Mouse (Mus musculus) megakaryocyte, embryonic 14.5 days (primary cell): ENCODE results near the gene Cobl. TPM values are rescaled to one million over a fixed set of nuclear protein-coding genes. Genes with fewer than 3 reads are reported as not detected.

Experiments
- H3K27me3 ChIP-seq: replicated peaks from 2 replicates; pipeline ENCODE3; 2012; ENCODE audit warnings: inconsistent platforms
- H3K36me3 ChIP-seq: replicated peaks from 2 replicates; pipeline ENCODE3; 2012; ENCODE audit warnings: low read length, inconsistent platforms, mixed read lengths
- H3K4me1 ChIP-seq: 2 replicates; pipeline ENCODE4 v1.6.1; 2012; ENCODE audit warnings: inconsistent platforms
- H3K4me3 ChIP-seq: replicated peaks from 2 replicates; pipeline ENCODE3; 2012; ENCODE audit warnings: moderate library complexity, mild to moderate bottlenecking, inconsistent platforms
- H3K9me3 ChIP-seq: 2 replicates; pipeline ENCODE4 v1.6.1; 2012; ENCODE audit warnings: inconsistent platforms
- FLI1 ChIP-seq: IDR thresholded peaks from 2 replicates; pipeline ENCODE4 v1.6.1; 2012; ENCODE audit warnings: low read length, inconsistent platforms, mixed read lengths
- GATA1 ChIP-seq: IDR thresholded peaks from 3 replicates; pipeline ENCODE4 v1.6.1; 2012; ENCODE audit warnings: mixed read lengths, low read length, inconsistent platforms, borderline replicate concordance
- polyA plus RNA-seq: library from polyadenylated mRNA; stranded (reverse); fragments of >175 nt; gene quantifications from 2 replicates; pipeline ENCODE4 v1.2.3, GENCODE M21; 2012; ENCODE audit warnings: low replicate concordance; ENCODE audit not compliant: insufficient read depth

Gene Cobl
- polyA plus RNA-seq, 1 experiment, result not detected

- no peak for TF ChIP-seq GATA1
- no peak for TF ChIP-seq FLI1
- H3K36me3 ChIP-seq, result no peaks in the 10 kb centered on the region
- no peak overlapping the region for H3K4me3 ChIP-seq
- H3K9me3 ChIP-seq, result no peaks in the 10 kb centered on the region
- no peaks in the 10 kb centered on the region for H3K4me1 ChIP-seq
- no peaks in the 10 kb centered on the region for H3K27me3 ChIP-seq
These were observed 259.3 kb downstream of the Cobl start for GRCm38 (mm10) chr11:12205201-12206161.

- no peaks in the 10 kb centered on the region for H3K36me3 ChIP-seq
- H3K4me3 ChIP-seq, result no peak overlapping the region
- H3K4me1 ChIP-seq, result no peaks in the 10 kb centered on the region
- H3K27me3 ChIP-seq, result no peaks in the 10 kb centered on the region
- no peaks in the 10 kb centered on the region for H3K9me3 ChIP-seq
- no peak for TF ChIP-seq FLI1
- no peak for TF ChIP-seq GATA1
These were observed 265.3 kb downstream of the Cobl start for GRCm38 (mm10) chr11:12199441-12199840.

GRCm38 (mm10) chr11:12198700-12199349, 265.9 kb downstream of the Cobl start:
- Histone ChIP-seq H3K4me3 (no peak overlapping the region), H3K27me3 (no peaks in the 10 kb centered on the region), H3K36me3 (no peaks in the 10 kb centered on the region), H3K4me1 (no peaks in the 10 kb centered on the region), H3K9me3 (no peaks in the 10 kb centered on the region)
- TF ChIP-seq FLI1 (no peak), GATA1 (no peak)

- Histone ChIP-seq H3K4me1 (no peaks in the 10 kb centered on the region), H3K36me3 (no peaks in the 10 kb centered on the region), H3K9me3 (no peaks in the 10 kb centered on the region), H3K27me3 (no peaks in the 10 kb centered on the region), H3K4me3 (no peak overlapping the region)
- no peak for TF ChIP-seq GATA1
These were observed 266.7 kb downstream of the Cobl start for GRCm38 (mm10) chr11:12198017-12198416.

GRCm38 (mm10) chr11:12197542-12197941, 267.2 kb downstream of the Cobl start:
- TF ChIP-seq GATA1, result no peak
- TF ChIP-seq FLI1, result no peak

GRCm38 (mm10) chr11:12195390-12195789, 269.4 kb downstream of the Cobl start:
- TF ChIP-seq GATA1 (no peak), FLI1 (no peak)
- Histone ChIP-seq H3K9me3 (no peaks in the 10 kb centered on the region), H3K4me3 (no peak overlapping the region), H3K36me3 (no peaks in the 10 kb centered on the region), H3K4me1 (no peaks in the 10 kb centered on the region), H3K27me3 (no peaks in the 10 kb centered on the region)

More at GRCm38 (mm10) chr11:12197542-12197941, 267.2 kb downstream of the Cobl start:
- H3K4me1 ChIP-seq, result no peaks in the 10 kb centered on the region
- H3K36me3 ChIP-seq, result no peaks in the 10 kb centered on the region
- no peaks in the 10 kb centered on the region for H3K9me3 ChIP-seq
- no peaks in the 10 kb centered on the region for H3K27me3 ChIP-seq
- H3K4me3 ChIP-seq, result no peak overlapping the region

GRCm38 (mm10) chr11:12193369-12193768, 271.4 kb downstream of the Cobl start:
- no peaks in the 10 kb centered on the region for H3K36me3 ChIP-seq
- no peaks in the 10 kb centered on the region for H3K27me3 ChIP-seq
- TF ChIP-seq GATA1 (no peak), FLI1 (no peak)

GRCm38 (mm10) chr11:12191386-12191785, 273.4 kb downstream of the Cobl start:
- Histone ChIP-seq H3K27me3 (no peaks in the 10 kb centered on the region), H3K36me3 (no peaks in the 10 kb centered on the region), H3K4me1 (no peaks in the 10 kb centered on the region), H3K9me3 (no peaks in the 10 kb centered on the region), H3K4me3 (no peak overlapping the region)
- TF ChIP-seq GATA1, result no peak
- TF ChIP-seq FLI1, result no peak

More at GRCm38 (mm10) chr11:12193369-12193768, 271.4 kb downstream of the Cobl start:
- no peaks in the 10 kb centered on the region for H3K4me1 ChIP-seq
- no peaks in the 10 kb centered on the region for H3K9me3 ChIP-seq
- no peak overlapping the region for H3K4me3 ChIP-seq

GRCm38 (mm10) chr11:12190417-12190816, 274.3 kb downstream of the Cobl start:
- Histone ChIP-seq H3K36me3 (no peaks in the 10 kb centered on the region), H3K4me3 (no peak overlapping the region), H3K4me1 (no peaks in the 10 kb centered on the region), H3K27me3 (no peaks in the 10 kb centered on the region), H3K9me3 (no peaks in the 10 kb centered on the region)
- TF ChIP-seq GATA1 (no peak), FLI1 (no peak)
